Mouse (Mus musculus): ENCODE results near the gene Foxd1. TPM values are rescaled to one million over a fixed set of nuclear protein-coding genes. Genes with fewer than 3 reads are reported as not detected.

Gene Foxd1
- polyA plus RNA-seq, 1 experiment from 2014 or later, result 5.0 TPM

GRCm38 (mm10) chr13:98356973-98357425, 3.0 kb downstream of the Foxd1 start:
- peak overlapping the region; percentile 23; the same call in 1 of the 2 replicates for H3K9ac ChIP-seq

GRCm38 (mm10) chr13:98357433-98358423, 3.7 kb downstream of the Foxd1 start:
- no peak for ATAC-seq (replicated peaks; ENCODE audit: low FRiP score)
- 10% methylated on average over 18 of the region's 18 CpGs for WGBS
- Histone ChIP-seq H3K36me3 (no peaks in the 10 kb centered on the region), H3K4me2 (peak overlapping the region; percentile 53), H3K9me3 (replicated peaks) (no peaks in the 10 kb centered on the region), H3K4me3 (replicated peaks) (peak overlapping the region; percentile 35), H3K27ac (peak overlapping the region; percentile 66), H3K4me1 (peaks cover 60% of the 10 kb centered on the region), H3K27me3 (peaks cover 87% of the 10 kb centered on the region), H3K9ac (peak overlapping the region; percentile 24; the same call in 1 of the 2 replicates)

More at GRCm38 (mm10) chr13:98356973-98357425, 3.0 kb downstream of the Foxd1 start:
- Histone ChIP-seq H3K27ac (no peak overlapping the region), H3K9me3 (replicated peaks) (no peaks in the 10 kb centered on the region), H3K4me2 (peak overlapping the region; percentile 53), H3K4me1 (peaks cover 60% of the 10 kb centered on the region), H3K27me3 (peaks cover 87% of the 10 kb centered on the region), H3K4me3 (replicated peaks) (peak overlapping the region; percentile 35), H3K36me3 (no peaks in the 10 kb centered on the region)
- WGBS, result 24% methylated on average over 6 of the region's 6 CpGs
- no peak for ATAC-seq (replicated peaks; ENCODE audit: low FRiP score)

- peak overlapping the region; percentile 24; the same call in 1 of the 2 replicates for H3K9ac ChIP-seq
- ATAC-seq (replicated peaks; ENCODE audit: low FRiP score), result no peak
- peak overlapping the region; percentile 53 for H3K4me2 ChIP-seq
Observed at GRCm38 (mm10) chr13:98358424-98359181, 4.6 kb downstream of the Foxd1 start.

GRCm38 (mm10) chr13:98359337-98359736, 5.3 kb downstream of the Foxd1 start:
- ATAC-seq (replicated peaks; ENCODE audit: low FRiP score), result no peak
- Histone ChIP-seq H3K9ac (0 out of 2 replicates have a peak overlapping the region, but pooled peaks have one; percentile 7), H3K27ac (0 out of 2 replicates have a peak overlapping the region, but pooled peaks have one; percentile 66), H3K4me3 (replicated peaks) (peak overlapping the region; percentile 35), H3K4me1 (peaks cover 50% of the 10 kb centered on the region), H3K27me3 (peaks cover 87% of the 10 kb centered on the region), H3K36me3 (no peaks in the 10 kb centered on the region), H3K9me3 (replicated peaks) (no peaks in the 10 kb centered on the region), H3K4me2 (peak overlapping the region; percentile 53)
- WGBS, result 2% methylated on average over 6 of the region's 8 CpGs

More at GRCm38 (mm10) chr13:98358424-98359181, 4.6 kb downstream of the Foxd1 start:
- Histone ChIP-seq H3K4me1 (peaks cover 58% of the 10 kb centered on the region), H3K27ac (peak overlapping the region; percentile 66), H3K4me3 (replicated peaks) (peak overlapping the region; percentile 35), H3K9me3 (replicated peaks) (no peaks in the 10 kb centered on the region), H3K36me3 (no peaks in the 10 kb centered on the region), H3K27me3 (peaks cover 88% of the 10 kb centered on the region)
- WGBS, result 6% methylated on average over 23 of the region's 23 CpGs

- 7% methylated on average over 6 of the region's 6 CpGs for WGBS
- no peak overlapping the region for H3K9ac ChIP-seq
- ATAC-seq (replicated peaks; ENCODE audit: low FRiP score), result no peak
- H3K9me3 ChIP-seq (replicated peaks), result no peaks in the 10 kb centered on the region
- H3K27me3 ChIP-seq, result peaks cover 85% of the 10 kb centered on the region
- H3K4me1 ChIP-seq, result peaks cover 44% of the 10 kb centered on the region
- H3K36me3 ChIP-seq, result no peaks in the 10 kb centered on the region
- H3K4me3 ChIP-seq (replicated peaks), result no peak overlapping the region
- 0 out of 2 replicates have a peak overlapping the region, but pooled peaks have one; percentile 25 for H3K4me2 ChIP-seq
- H3K27ac ChIP-seq, result no peak overlapping the region
Observed at GRCm38 (mm10) chr13:98360391-98360790, 6.3 kb downstream of the Foxd1 start.

GRCm38 (mm10) chr13:98361161-98361560, 7.1 kb downstream of the Foxd1 start:
- Histone ChIP-seq H3K27ac (no peak overlapping the region), H3K4me2 (no peak overlapping the region), H3K4me1 (peaks cover 44% of the 10 kb centered on the region), H3K9me3 (replicated peaks) (no peaks in the 10 kb centered on the region), H3K36me3 (no peaks in the 10 kb centered on the region), H3K27me3 (peaks cover 85% of the 10 kb centered on the region), H3K9ac (no peak overlapping the region), H3K4me3 (replicated peaks) (no peak overlapping the region)
- 34% methylated on average over 5 of the region's 5 CpGs for WGBS
- ATAC-seq (replicated peaks; ENCODE audit: low FRiP score), result no peak

GRCm38 (mm10) chr13:98363046-98363445, 9.0 kb downstream of the Foxd1 start:
- H3K27me3 ChIP-seq, result peaks cover 89% of the 10 kb centered on the region

GRCm38 (mm10) chr13:98365081-98365480, 11.0 kb downstream of the Foxd1 start:
- 4% methylated on average over 8 of the region's 8 CpGs for WGBS
- Histone ChIP-seq H3K4me1 (peaks cover 33% of the 10 kb centered on the region), H3K9ac (no peak overlapping the region), H3K9me3 (replicated peaks) (no peaks in the 10 kb centered on the region), H3K27me3 (peaks cover 90% of the 10 kb centered on the region), H3K4me2 (peak overlapping the region; percentile 41), H3K27ac (peak overlapping the region; percentile 92), H3K36me3 (no peaks in the 10 kb centered on the region), H3K4me3 (replicated peaks) (0 out of 2 replicates have a peak overlapping the region, but pooled peaks have one; percentile 10)
- ATAC-seq (replicated peaks; ENCODE audit: low FRiP score), result no peak

More at GRCm38 (mm10) chr13:98363046-98363445, 9.0 kb downstream of the Foxd1 start:
- no peak for ATAC-seq (replicated peaks; ENCODE audit: low FRiP score)
- Histone ChIP-seq H3K4me2 (no peak overlapping the region), H3K27ac (no peak overlapping the region), H3K4me1 (peaks cover 52% of the 10 kb centered on the region), H3K9ac (no peak overlapping the region), H3K9me3 (replicated peaks) (no peaks in the 10 kb centered on the region), H3K4me3 (replicated peaks) (no peak overlapping the region), H3K36me3 (no peaks in the 10 kb centered on the region)
- 27% methylated on average over 4 of the region's 4 CpGs for WGBS

- peak; percentile 88 for ATAC-seq (replicated peaks; ENCODE audit: low FRiP score)
- Histone ChIP-seq H3K4me3 (replicated peaks) (peak overlapping the region; percentile 43), H3K9ac (peak overlapping the region; percentile 36; the same call in 1 of the 2 replicates), H3K27me3 (peaks cover 87% of the 10 kb centered on the region), H3K36me3 (no peaks in the 10 kb centered on the region), H3K9me3 (replicated peaks) (no peaks in the 10 kb centered on the region), H3K27ac (peak overlapping the region; percentile 92), H3K4me1 (peaks cover 27% of the 10 kb centered on the region), H3K4me2 (peak overlapping the region; percentile 72)
- WGBS, result under 1% methylated on average over 51 of the region's 52 CpGs
Observed at GRCm38 (mm10) chr13:98365766-98366421, 11.9 kb downstream of the Foxd1 start.

GRCm38 (mm10) chr13:98366469-98367275, 12.6 kb downstream of the Foxd1 start:
- Histone ChIP-seq H3K4me1 (peaks cover 23% of the 10 kb centered on the region), H3K27ac (peak overlapping the region; percentile 92), H3K4me2 (peak overlapping the region; percentile 72), H3K36me3 (no peaks in the 10 kb centered on the region), H3K4me3 (replicated peaks) (peak overlapping the region; percentile 43), H3K27me3 (peaks cover 85% of the 10 kb centered on the region), H3K9me3 (replicated peaks) (no peaks in the 10 kb centered on the region), H3K9ac (0 out of 2 replicates have a peak overlapping the region, but pooled peaks have one; percentile 36)
- ATAC-seq (replicated peaks; ENCODE audit: low FRiP score), result peak; percentile 40
- WGBS, result 4% methylated on average over 43 of the region's 43 CpGs
